Mouse (Mus musculus) layer of hippocampus, adult 8-10 months (tissue): ENCODE results near the gene Gm48551. TPM values are rescaled to one million over a fixed set of nuclear protein-coding genes. Genes with fewer than 3 reads are reported as not detected.

ENCODE experiments used
- DNase-seq, 2 experiments: peaks; one replicate each; pipeline ENCODE4 v3.0.0; 2022; ENCODE audit warnings: low spot score in 2 of 2
- total RNA-seq, 4 experiments: library from RNA; stranded (reverse); gene quantifications; 2 replicates each; pipeline ENCODE4 v1.2.4; 2022

The Gm48551 gene
- total RNA-seq, 4 experiments from 2014 or later: 2.7 to 5.5 (median 4.5) TPM

GRCm38 (mm10) chr10:81417227-81418215, 33.3 kb downstream of the Gm48551 start:
- no peak for DNase-seq

- DNase-seq: no peak
Observed at GRCm38 (mm10) chr10:81418216-81419070, 34.2 kb downstream of the Gm48551 start.

- no peak for DNase-seq
Observed at GRCm38 (mm10) chr10:81419111-81419928, 35.1 kb downstream of the Gm48551 start.

GRCm38 (mm10) chr10:81420191-81420767, 36.0 kb downstream of the Gm48551 start:
- no peak for DNase-seq

- no peak for DNase-seq
Observed at GRCm38 (mm10) chr10:81421041-81421796, 37.0 kb downstream of the Gm48551 start.

GRCm38 (mm10) chr10:81421797-81422100, 37.5 kb downstream of the Gm48551 start:
- DNase-seq: no peak

GRCm38 (mm10) chr10:81422191-81422590, 37.9 kb downstream of the Gm48551 start:
- DNase-seq: peak; percentile 2 to 5

GRCm38 (mm10) chr10:81422661-81423217, 38.5 kb downstream of the Gm48551 start:
- peak in 1 of 2 experiments; percentile 8 for DNase-seq

GRCm38 (mm10) chr10:81423476-81424245, 39.4 kb downstream of the Gm48551 start:
- no peak for DNase-seq

GRCm38 (mm10) chr10:81424246-81425051, 40.2 kb downstream of the Gm48551 start:
- peak; percentile 8 to 16 for DNase-seq

GRCm38 (mm10) chr10:81425236-81425850, 41.1 kb downstream of the Gm48551 start:
- peak; percentile 11 to 32 for DNase-seq

- peak; percentile 6 to 9 for DNase-seq
Observed at GRCm38 (mm10) chr10:81426081-81426671, 41.9 kb downstream of the Gm48551 start.

GRCm38 (mm10) chr10:81426897-81427296, 42.6 kb downstream of the Gm48551 start:
- peak; percentile 32 to 44 for DNase-seq

GRCm38 (mm10) chr10:81427327-81427726, 43.1 kb downstream of the Gm48551 start:
- DNase-seq: peak in 1 of 2 experiments; percentile 7

- DNase-seq: peak; percentile 13 to 15
Observed at GRCm38 (mm10) chr10:81427804-81428506, 43.7 kb downstream of the Gm48551 start.

GRCm38 (mm10) chr10:81428507-81428870, 44.2 kb downstream of the Gm48551 start:
- peak in 1 of 2 experiments; percentile 4 for DNase-seq

- DNase-seq: peak in 1 of 2 experiments; percentile 8
Observed at GRCm38 (mm10) chr10:81429092-81429491, 44.8 kb downstream of the Gm48551 start.
